Mouse (Mus musculus): ENCODE data around the gene Rfx3. TPM values are rescaled to one million over a fixed set of nuclear protein-coding genes. Genes with fewer than 3 reads are reported as not detected.

The Rfx3 gene
- polyA plus RNA-seq, 1 experiment = 12.5 TPM

GRCm38 (mm10) chr19:27919040-27919439 is 91.9 kb downstream of the Rfx3 start:
- Histone ChIP-seq H3K27ac (ENCODE audit: insufficient read depth, low read length) (no peak overlapping the region), H3K4me3 (ENCODE audit: insufficient read depth, low read length) (no peak overlapping the region), H3K4me1 (ENCODE audit: control insufficient read depth, insufficient read depth, low read length) (no peaks in the 10 kb centered on the region)
- TF ChIP-seq POLR2A (IDR thresholded peaks at IDR 0.05; ENCODE audit: extremely low read depth, insufficient read depth, low read length) (no peak), CTCF (IDR thresholded peaks at IDR 0.05; ENCODE audit: extremely low read depth, insufficient read depth, low read length) (peak; percentile 26; the same call in 1 of the 2 replicates)

DNA sequence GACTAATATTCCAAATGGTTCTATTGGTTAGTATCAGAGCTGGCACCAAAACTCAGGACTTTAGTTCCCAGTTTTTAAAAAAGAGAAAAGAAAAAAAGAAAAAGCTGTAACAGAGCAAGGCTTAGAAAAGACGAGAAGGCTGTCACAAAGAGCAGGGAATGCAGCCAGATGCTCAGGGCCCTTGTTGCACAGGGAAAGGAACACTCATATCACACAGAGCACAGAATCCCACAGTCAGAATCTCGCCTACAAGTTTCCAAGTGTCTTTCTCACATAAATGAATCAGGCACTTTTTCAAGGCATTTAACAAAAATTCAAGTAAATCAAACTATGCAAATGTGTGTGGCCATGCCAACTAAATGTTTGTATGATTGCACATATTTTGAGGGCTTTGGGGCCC is 94.5 kb downstream of the Rfx3 start:
- H3K4me1 ChIP-seq (ENCODE audit: control insufficient read depth, insufficient read depth, low read length) = no peaks in the 10 kb centered on the region
- no peak overlapping the region for H3K27ac ChIP-seq (ENCODE audit: insufficient read depth, low read length)
- no peak for TF ChIP-seq CTCF (IDR thresholded peaks at IDR 0.05; ENCODE audit: extremely low read depth, insufficient read depth, low read length)
- TF ChIP-seq POLR2A (IDR thresholded peaks at IDR 0.05; ENCODE audit: extremely low read depth, insufficient read depth, low read length) = no peak
- H3K4me3 ChIP-seq (ENCODE audit: insufficient read depth, low read length) = no peak overlapping the region

- TF ChIP-seq POLR2A (IDR thresholded peaks at IDR 0.05; ENCODE audit: extremely low read depth, insufficient read depth, low read length) (no peak), CTCF (IDR thresholded peaks at IDR 0.05; ENCODE audit: extremely low read depth, insufficient read depth, low read length) (no peak)
- Histone ChIP-seq H3K4me1 (ENCODE audit: control insufficient read depth, insufficient read depth, low read length) (peaks cover 4% of the 10 kb centered on the region), H3K4me3 (ENCODE audit: insufficient read depth, low read length) (no peak overlapping the region), H3K27ac (ENCODE audit: insufficient read depth, low read length) (no peak overlapping the region)
Observed at GRCm38 (mm10) chr19:27906976-27907375, 104.0 kb downstream of the Rfx3 start.

GRCm38 (mm10) chr19:27905976-27906375 is 105.0 kb downstream of the Rfx3 start:
- TF ChIP-seq POLR2A (IDR thresholded peaks at IDR 0.05; ENCODE audit: extremely low read depth, insufficient read depth, low read length) (no peak), CTCF (IDR thresholded peaks at IDR 0.05; ENCODE audit: extremely low read depth, insufficient read depth, low read length) (no peak)
- Histone ChIP-seq H3K4me3 (ENCODE audit: insufficient read depth, low read length) (no peak overlapping the region), H3K4me1 (ENCODE audit: control insufficient read depth, insufficient read depth, low read length) (peaks cover 4% of the 10 kb centered on the region), H3K27ac (ENCODE audit: insufficient read depth, low read length) (no peak overlapping the region)

DNA sequence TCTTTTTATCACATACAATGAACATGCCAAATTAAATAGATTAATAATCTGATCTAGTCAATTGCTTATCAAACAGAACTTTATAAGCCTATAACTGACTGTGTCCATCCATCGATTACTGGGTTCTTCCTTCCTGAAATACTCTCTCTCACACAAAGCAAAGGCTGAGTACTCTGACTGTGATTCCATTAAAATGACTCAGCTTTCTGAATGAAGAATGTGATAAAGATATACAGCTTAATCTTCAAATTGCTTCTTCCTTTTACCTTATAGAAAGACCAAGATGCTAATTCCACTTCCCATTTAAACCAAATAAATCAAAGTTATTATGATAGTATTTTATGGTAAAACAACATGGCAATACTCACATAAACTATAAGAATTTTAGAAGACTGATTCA is 105.8 kb downstream of the Rfx3 start:
- peaks cover 4% of the 10 kb centered on the region for H3K4me1 ChIP-seq (ENCODE audit: control insufficient read depth, insufficient read depth, low read length)
- no peak overlapping the region for H3K4me3 ChIP-seq (ENCODE audit: insufficient read depth, low read length)
- TF ChIP-seq POLR2A (IDR thresholded peaks at IDR 0.05; ENCODE audit: extremely low read depth, insufficient read depth, low read length) = no peak
- TF ChIP-seq CTCF (IDR thresholded peaks at IDR 0.05; ENCODE audit: extremely low read depth, insufficient read depth, low read length) = no peak
- no peak overlapping the region for H3K27ac ChIP-seq (ENCODE audit: insufficient read depth, low read length)

DNA sequence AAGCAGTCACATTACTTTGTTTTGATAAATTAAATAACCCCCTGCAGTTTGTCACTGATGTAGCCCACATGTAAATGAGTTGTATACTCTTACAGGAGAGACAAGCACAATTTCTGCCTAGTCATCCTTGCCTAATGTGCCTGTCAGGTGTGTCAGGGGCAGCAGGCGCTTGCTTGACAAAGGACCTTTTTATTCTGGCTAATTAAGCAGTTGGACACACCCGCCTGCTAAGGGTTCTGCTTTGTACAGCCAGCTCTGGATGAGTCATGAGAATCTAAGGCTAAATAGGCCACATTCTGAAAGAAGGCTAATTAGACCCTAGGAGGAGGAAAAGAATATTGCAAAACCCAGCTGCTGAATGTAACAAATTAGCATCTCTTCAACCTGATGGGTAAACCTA is 106.3 kb downstream of the Rfx3 start:
- H3K27ac ChIP-seq (ENCODE audit: insufficient read depth, low read length) = 0 out of 2 replicates have a peak overlapping the region, but pooled peaks have one; percentile 61
- H3K4me1 ChIP-seq (ENCODE audit: control insufficient read depth, insufficient read depth, low read length) = peaks cover 4% of the 10 kb centered on the region
- no peak overlapping the region for H3K4me3 ChIP-seq (ENCODE audit: insufficient read depth, low read length)
- TF ChIP-seq CTCF (IDR thresholded peaks at IDR 0.05; ENCODE audit: extremely low read depth, insufficient read depth, low read length) (no peak), POLR2A (IDR thresholded peaks at IDR 0.05; ENCODE audit: extremely low read depth, insufficient read depth, low read length) (no peak)

DNA sequence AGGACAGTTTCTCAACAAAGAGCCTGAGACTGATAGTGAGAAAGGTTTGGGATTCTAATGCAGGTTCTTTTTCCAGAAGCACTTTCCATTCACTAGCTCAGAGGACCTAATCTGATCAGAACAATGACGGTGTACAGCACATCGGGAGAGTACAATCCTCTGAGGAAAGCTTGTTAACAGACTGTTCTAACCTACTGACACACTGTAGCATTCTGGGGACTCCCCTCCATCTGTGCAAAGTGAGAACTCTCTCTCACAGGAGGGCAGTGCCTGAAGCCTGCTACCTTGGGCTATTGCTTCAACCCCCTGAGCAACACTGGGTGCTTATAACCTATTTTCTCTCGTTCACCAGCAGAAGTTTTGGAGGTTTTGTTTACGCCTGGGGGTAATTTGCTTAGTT is 106.8 kb downstream of the Rfx3 start:
- H3K27ac ChIP-seq (ENCODE audit: insufficient read depth, low read length) = peak overlapping the region; percentile 61
- TF ChIP-seq POLR2A (IDR thresholded peaks at IDR 0.05; ENCODE audit: extremely low read depth, insufficient read depth, low read length) (no peak), CTCF (IDR thresholded peaks at IDR 0.05; ENCODE audit: extremely low read depth, insufficient read depth, low read length) (no peak)
- H3K4me3 ChIP-seq (ENCODE audit: insufficient read depth, low read length) = no peak overlapping the region
- H3K4me1 ChIP-seq (ENCODE audit: control insufficient read depth, insufficient read depth, low read length) = peaks cover 4% of the 10 kb centered on the region

DNA sequence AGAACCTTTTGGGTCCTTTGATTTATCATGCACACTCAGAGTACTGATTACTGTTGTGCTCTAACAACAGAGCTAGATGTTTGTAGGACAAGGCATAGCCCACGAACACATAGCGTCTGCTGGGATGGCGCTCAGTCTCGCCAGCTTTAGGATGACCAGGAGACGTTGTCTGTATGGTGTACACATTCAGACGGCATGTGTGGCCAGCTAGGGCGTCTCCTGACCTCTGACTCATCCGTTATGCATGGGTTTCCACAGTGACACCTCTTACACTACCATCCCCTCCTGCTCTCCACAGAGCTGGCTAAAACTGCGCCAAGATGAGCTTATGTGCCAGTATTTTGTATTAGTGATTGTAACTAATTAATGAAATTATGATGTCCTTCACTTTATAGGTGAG is 108.4 kb downstream of the Rfx3 start:
- TF ChIP-seq CTCF (IDR thresholded peaks at IDR 0.05; ENCODE audit: extremely low read depth, insufficient read depth, low read length) = no peak
- no peak for TF ChIP-seq POLR2A (IDR thresholded peaks at IDR 0.05; ENCODE audit: extremely low read depth, insufficient read depth, low read length)
- peaks cover 4% of the 10 kb centered on the region for H3K4me1 ChIP-seq (ENCODE audit: control insufficient read depth, insufficient read depth, low read length)
- H3K27ac ChIP-seq (ENCODE audit: insufficient read depth, low read length) = no peak overlapping the region
- no peak overlapping the region for H3K4me3 ChIP-seq (ENCODE audit: insufficient read depth, low read length)

DNA sequence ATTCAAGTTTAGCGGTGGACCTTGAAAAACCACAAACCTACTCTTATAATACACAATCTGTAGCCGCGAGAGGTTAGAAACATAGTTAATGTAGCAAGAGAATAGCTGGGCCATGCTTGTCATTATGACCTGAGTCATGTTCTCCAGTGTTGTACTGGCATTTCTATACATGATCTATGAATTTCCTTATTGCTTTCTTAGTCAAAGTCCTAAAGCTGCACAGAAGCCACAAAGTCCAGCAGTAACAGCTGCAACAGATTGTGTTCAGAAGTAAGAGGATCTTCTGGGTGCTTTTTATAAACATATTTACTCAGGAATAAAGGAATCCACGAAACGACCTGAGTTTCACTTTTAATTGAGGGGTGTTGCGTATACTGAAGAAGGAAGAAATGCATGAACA is 109.3 kb downstream of the Rfx3 start:
- Histone ChIP-seq H3K4me1 (ENCODE audit: control insufficient read depth, insufficient read depth, low read length) (peaks cover 4% of the 10 kb centered on the region), H3K4me3 (ENCODE audit: insufficient read depth, low read length) (no peak overlapping the region), H3K27ac (ENCODE audit: insufficient read depth, low read length) (no peak overlapping the region)
- TF ChIP-seq POLR2A (IDR thresholded peaks at IDR 0.05; ENCODE audit: extremely low read depth, insufficient read depth, low read length) = no peak
- TF ChIP-seq CTCF (IDR thresholded peaks at IDR 0.05; ENCODE audit: extremely low read depth, insufficient read depth, low read length) = no peak

GRCm38 (mm10) chr19:27884520-27884919 is 126.4 kb downstream of the Rfx3 start:
- TF ChIP-seq CTCF (IDR thresholded peaks at IDR 0.05; ENCODE audit: extremely low read depth, insufficient read depth, low read length) (no peak), POLR2A (IDR thresholded peaks at IDR 0.05; ENCODE audit: extremely low read depth, insufficient read depth, low read length) (no peak)
- Histone ChIP-seq H3K4me3 (ENCODE audit: insufficient read depth, low read length) (no peak overlapping the region), H3K27ac (ENCODE audit: insufficient read depth, low read length) (no peak overlapping the region), H3K4me1 (ENCODE audit: control insufficient read depth, insufficient read depth, low read length) (no peaks in the 10 kb centered on the region)
